ENCODE assay signal across 11 mouse cellular contexts in the genomic region with DNA sequence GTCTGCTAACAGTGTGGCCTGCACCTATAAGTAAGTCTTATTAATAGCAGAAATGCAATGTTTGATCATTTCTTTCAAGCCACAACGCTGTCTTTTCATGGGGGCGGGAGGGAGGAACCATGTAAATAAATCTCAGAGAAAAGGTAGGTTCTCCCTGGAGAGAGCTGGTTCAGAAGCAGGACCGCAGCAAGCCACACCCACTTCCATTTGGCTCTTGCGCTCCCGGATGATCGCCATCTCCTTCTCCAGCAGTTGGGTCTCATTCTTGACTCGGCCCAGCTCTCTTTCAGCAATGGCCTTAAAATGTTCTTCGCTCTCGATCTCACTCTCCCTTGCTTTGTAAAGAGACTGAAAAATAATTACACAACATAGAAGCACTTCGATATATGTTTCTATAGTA. TPM values are rescaled to one million over a fixed set of nuclear protein-coding genes. Genes with fewer than 3 reads are reported as not detected.
DNase-seq lines count a peak whose midpoint lies in the region; ATAC-seq and TF ChIP-seq lines count a peak whose summit lies in the region.
"Had no signal": no experiment of that assay in that cellular context is flagged by ENCODE, and none has a peak within 500 bp of the region (broad histone marks: within the 10 kb centered on the region; RNA-seq: fewer than 3 reads in every experiment).

No protein-coding gene starts in this region.

- peak; percentile 60 for DNase-seq in heart, adult 11 months
- DNase-seq in heart, postnatal 14 days = no peak
- DNase-seq in liver, embryonic 11.5 days (ENCODE audit: low spot score) = no peak
- DNase-seq in liver = no peak
- DNase-seq in gastrocnemius, adult 8-10 months (ENCODE audit: low spot score in 2 of 2) = no peak
- DNase-seq: cerebellum, adult 9-10 months had no signal

- no peak overlapping the region; the same call in 1 of the 2 replicates for H3K4me3 ChIP-seq in liver, embryonic 11.5 days (ENCODE audit: low read depth, low read length)
- H3K4me3 ChIP-seq in small intestine, adult 2 months (ENCODE audit: low read depth, low read length) = peak overlapping the region; percentile 31; the same call in 1 of the 2 replicates

- H3K27ac ChIP-seq in liver, embryonic 11.5 days (ENCODE audit: low read depth, low read length) = no peak overlapping the region
- H3K27ac ChIP-seq in small intestine, adult 2 months (ENCODE audit: insufficient read depth, low read depth, low read length) = no peak overlapping the region
- H3K27ac ChIP-seq: hindbrain, embryonic 14.5 days had no signal

- no peak for TF ChIP-seq POLR2A in small intestine, adult 2 months (IDR thresholded peaks at IDR 0.05; ENCODE audit: low read depth, low read length)

- TF ChIP-seq CTCF in small intestine, adult 2 months (IDR thresholded peaks at IDR 0.05; ENCODE audit: extremely low read depth, insufficient read length, insufficient replicate concordance, low read depth, low read length) = no peak

- ATAC-seq in liver, embryonic 11.5 days (replicated peaks; ENCODE audit: low FRiP score) = no peak
- peak; percentile 39 to 56; a peak in 2 of 4 replicates for ATAC-seq in hematopoietic stem cell, adult 5-6 weeks (replicated peaks in 1 of 2; ENCODE audit: insufficient read depth in 1 of 2, low FRiP score in 2 of 2, low TSS enrichment in 1 of 2, low read depth in 1 of 2, poor library complexity in 2 of 2, severe bottlenecking in 2 of 2)
- no peak for ATAC-seq in erythroid progenitor cell, adult 5-6 weeks (replicated peaks; ENCODE audit: low FRiP score, poor library complexity, severe bottlenecking)
- ATAC-seq: activated CD4-positive, CD25-positive, alpha-beta regulatory T cell, adult 4 months had no signal

- no peaks in the 10 kb centered on the region for H3K9me3 ChIP-seq in liver, embryonic 11.5 days (ENCODE audit: control insufficient read depth, low read length)

- WGBS in liver, embryonic 11.5 days = 45% methylated on average over 10 of the region's 10 CpGs
- WGBS in small intestine, adult 2 months = 42% methylated on average over 10 of the region's 10 CpGs

- no peaks in the 10 kb centered on the region for H3K4me1 ChIP-seq in liver, embryonic 11.5 days (replicated peaks; ENCODE audit: control insufficient read depth, insufficient read depth, low read length)
- H3K4me1 ChIP-seq in small intestine, adult 2 months (ENCODE audit: control insufficient read depth, insufficient read depth, insufficient read length, low read length) = 0 out of 2 replicates have a peak, but pooled peaks cover 2% of the 10 kb centered on the region

- intact Hi-C loops in heart, postnatal 14 days (cut with DNase I) = no loop called here

- no peaks in the 10 kb centered on the region for H3K27me3 ChIP-seq in liver, embryonic 11.5 days (replicated peaks; ENCODE audit: control insufficient read depth, insufficient read depth, low read length)
- H3K27me3 ChIP-seq in small intestine, adult 2 months (ENCODE audit: control insufficient read depth, insufficient read depth, low read length) = no peaks in the 10 kb centered on the region

- H3K4me2 ChIP-seq in liver, embryonic 11.5 days = peak overlapping the region; percentile 38
- H3K4me2 ChIP-seq: hindbrain, embryonic 14.5 days had no signal

- no peaks in the 10 kb centered on the region for H3K36me3 ChIP-seq in liver, embryonic 11.5 days (ENCODE audit: control insufficient read depth, insufficient read depth, low read length)
- no peaks in the 10 kb centered on the region for H3K36me3 ChIP-seq in small intestine, adult 2 months (ENCODE audit: control insufficient read depth, insufficient read depth, low read length)

- H3K9ac ChIP-seq in liver, embryonic 11.5 days (ENCODE audit: low read depth, low read length) = no peak overlapping the region
- H3K9ac ChIP-seq: hindbrain, embryonic 14.5 days had no signal

RNA-seq across cellular contexts. Expression of a gene that starts 5.2 kb away (rescaled TPM):
- under 1 TPM; 0.37 to 0.53 TPM for total RNA-seq in heart, postnatal 14 days (2021)
- polyA plus RNA-seq in liver, embryonic 11.5 days (2014; fragmentation: Nextera tagmentation; extraction: Ambion mirVana) = 1.5 and 2.9 TPM in 2 replicates
- total RNA-seq in hematopoietic stem cell, adult 5-6 weeks (2017) = 2.0 and 3.9 TPM in 2 replicates
- not detected in 2 replicates for polyA plus RNA-seq in small intestine, adult 2 months (2012; rRNA removed)
- total RNA-seq in erythroid progenitor cell, adult 5-6 weeks (2015; ENCODE audit: low replicate concordance) = not detected in 2 replicates
- 0.26 TPM in 1 of 2 replicates, not detected in the other for total RNA-seq in erythroid progenitor cell, adult 5-6 weeks (2017; ENCODE audit: low replicate concordance)
- under 1 TPM in 2 of 4 experiments, not detected in 2; 0.34 to 0.54 TPM for total RNA-seq in gastrocnemius, adult 8-10 months (2022)

RNA-seq across cellular contexts. Expression of a gene that starts 39.2 kb away (rescaled TPM):
- 10 to 100 TPM; 24.9 to 26.7 TPM for total RNA-seq in heart, postnatal 14 days (2021)
- polyA plus RNA-seq in liver, embryonic 11.5 days (2014; fragmentation: Nextera tagmentation; extraction: Ambion mirVana) = 47.8 and 48.4 TPM in 2 replicates
- total RNA-seq in hematopoietic stem cell, adult 5-6 weeks (2017) = 71.2 and 111 TPM in 2 replicates
- polyA plus RNA-seq in small intestine, adult 2 months (2012; rRNA removed) = 13.3 and 20.1 TPM in 2 replicates
- total RNA-seq in erythroid progenitor cell, adult 5-6 weeks (2015; ENCODE audit: low replicate concordance) = 43.6 and 65.4 TPM in 2 replicates
- total RNA-seq in erythroid progenitor cell, adult 5-6 weeks (2017; ENCODE audit: low replicate concordance) = 114 and 143 TPM in 2 replicates
- total RNA-seq in gastrocnemius, adult 8-10 months (2022) = 1 to 10 TPM; 6.6 to 8.8 (median 8.1) TPM

Comparison
In these comparisons a context has a peak if more than half of its experiments do, and no peak if none do; other contexts are left out.
1. ATAC-seq: peak in hematopoietic stem cell, adult 5-6 weeks (2 of 2); none in liver, embryonic 11.5 days (single experiment) and erythroid progenitor cell, adult 5-6 weeks (single experiment).